Mouse (Mus musculus) MEL (cell line): Measurements from ENCODE around the gene Inppl1. TPM values are rescaled to one million over a fixed set of nuclear protein-coding genes. Genes with fewer than 3 reads are reported as not detected.

Source experiments
- DNase-seq: peaks from one replicate; pipeline ENCODE4 v3.0.0; 2011; ENCODE audit warnings: low read depth, low spot score
- H3K27ac ChIP-seq: 2 replicates; pipeline ENCODE4 v1.5.1; 2012; ENCODE audit warnings: low read depth, mild to moderate bottlenecking, control low read depth, low read length, moderate library complexity; ENCODE audit not compliant: control insufficient read depth
- H3K27me3 ChIP-seq, 2 experiments: fragments of 150-350 bp in 1 of 2; sonication (generic) in 1 of 2; 2 replicates each; pipeline ENCODE4 v1.6.1; 2012; ENCODE audit warnings: low read length in 2 of 2, mild to moderate bottlenecking in 2 of 2, improper control_type of control experiment in 1 of 2, moderate library complexity in 1 of 2; ENCODE audit not compliant: insufficient read depth in 2 of 2, control insufficient read depth in 1 of 2
- H3K36me3 ChIP-seq, 2 experiments: 2 replicates each; pipeline ENCODE4 v1.6.1; 2012 to 2014; ENCODE audit warnings: low read length in 2 of 2, improper control_type of control experiment in 1 of 2, inconsistent platforms in 1 of 2, mild to moderate bottlenecking in 1 of 2; ENCODE audit not compliant: insufficient read depth in 2 of 2, control insufficient read depth in 1 of 2
- H3K4me1 ChIP-seq, 2 experiments: fragments of 150-350 bp in 1 of 2; sonication (generic) in 1 of 2; 2 replicates each; pipeline ENCODE4 v1.6.1; 2012; ENCODE audit warnings: low read length in 2 of 2, improper control_type of control experiment in 1 of 2, mild to moderate bottlenecking in 1 of 2; ENCODE audit not compliant: insufficient read depth in 2 of 2, control insufficient read depth in 1 of 2
- H3K4me3 ChIP-seq, 2 experiments: fragments of 150-350 bp in 1 of 2; sonication (generic) in 1 of 2; 2 replicates each; pipeline ENCODE4 v1.5.1; 2012; ENCODE audit warnings: low read depth in 2 of 2, low read length in 2 of 2, mild to moderate bottlenecking in 2 of 2, moderate library complexity in 2 of 2, control low read depth in 1 of 2, improper control_type of control experiment in 1 of 2; ENCODE audit not compliant: control insufficient read depth in 1 of 2, insufficient read depth in 1 of 2
- H3K79me2 ChIP-seq: 2 replicates; pipeline ENCODE4 v1.6.1; 2012; ENCODE audit warnings: mild to moderate bottlenecking, low read length, moderate library complexity; ENCODE audit not compliant: control insufficient read depth, poor library complexity, insufficient read depth
- H3K9ac ChIP-seq: 2 replicates; pipeline ENCODE4 v1.6.1; 2012; ENCODE audit warnings: low read depth, mild to moderate bottlenecking, control low read depth, low read length, moderate library complexity; ENCODE audit not compliant: control insufficient read depth, poor library complexity, severe bottlenecking
- H3K9me3 ChIP-seq: fragments of 150-350 bp; sonication (generic); replicated peaks from 2 replicates; pipeline ENCODE4 v1.6.1; 2012; ENCODE audit warnings: mild to moderate bottlenecking, low read length, improper control_type of control experiment, moderate library complexity; ENCODE audit not compliant: insufficient read depth
- CHD1 ChIP-seq: IDR thresholded peaks from 2 replicates; pipeline ENCODE4 v1.6.1; 2012; ENCODE audit warnings: low read depth, mild to moderate bottlenecking, inconsistent platforms, low read length, improper control_type of control experiment
- CHD2 ChIP-seq: IDR thresholded peaks from 2 replicates; pipeline ENCODE4 v1.6.1; 2011; ENCODE audit warnings: low read length, improper control_type of control experiment
- CTCF ChIP-seq, 3 experiments: IDR thresholded peaks in 2 of 3; conservative IDR thresholded peaks in 1 of 3; 2 replicates each; pipeline ENCODE4 v1.5.1; 2011 to 2012; ENCODE audit warnings: low read length in 3 of 3, low read depth in 2 of 3, mild to moderate bottlenecking in 2 of 3, improper control_type of control experiment in 1 of 3, inconsistent platforms in 1 of 3, mixed read lengths in 1 of 3, moderate library complexity in 1 of 3; ENCODE audit not compliant: control insufficient read depth in 1 of 3, insufficient read depth in 1 of 3, poor library complexity in 1 of 3, severe bottlenecking in 1 of 3
- E2F4 ChIP-seq: IDR thresholded peaks from 2 replicates; pipeline ENCODE4 v1.6.1; 2011; ENCODE audit warnings: low read depth, low read length, improper control_type of control experiment, borderline replicate concordance
- ETS1 ChIP-seq: IDR thresholded peaks from 2 replicates; pipeline ENCODE4 v1.6.1; 2012; ENCODE audit warnings: low read depth, mild to moderate bottlenecking, inconsistent platforms, low read length, improper control_type of control experiment, moderate library complexity
- GABPA ChIP-seq: IDR thresholded peaks from 2 replicates; pipeline ENCODE4 v1.6.1; 2012; ENCODE audit warnings: low read depth, mild to moderate bottlenecking, inconsistent platforms, low read length, improper control_type of control experiment, moderate library complexity
- GATA1 ChIP-seq: IDR thresholded peaks from 2 replicates; pipeline ENCODE4 v1.6.1; 2011; ENCODE audit warnings: low read depth, low read length, improper control_type of control experiment
- HCFC1 ChIP-seq: IDR thresholded peaks from 2 replicates; pipeline ENCODE4 v1.6.1; 2012; ENCODE audit warnings: low read depth, mild to moderate bottlenecking, inconsistent platforms, low read length, improper control_type of control experiment, moderate library complexity
- JUND ChIP-seq: IDR thresholded peaks from 2 replicates; pipeline ENCODE4 v1.6.1; 2011; ENCODE audit warnings: low read depth, mild to moderate bottlenecking, improper control_type of control experiment, low read length
- KAT2A ChIP-seq: conservative IDR thresholded peaks from 2 replicates; pipeline ENCODE4 v1.6.1; 2012; ENCODE audit warnings: low read depth, low read length, improper control_type of control experiment, inconsistent platforms
- MEF2A ChIP-seq: IDR thresholded peaks from 2 replicates; pipeline ENCODE4 v1.6.1; 2014; ENCODE audit warnings: low read depth, mild to moderate bottlenecking, inconsistent platforms, low read length, improper control_type of control experiment; ENCODE audit not compliant: poor library complexity, insufficient replicate concordance, severe bottlenecking; ENCODE audit errors: extremely low read depth
- NRF1 ChIP-seq: IDR thresholded peaks from 2 replicates; pipeline ENCODE4 v1.6.1; 2014; ENCODE audit warnings: low read depth, mild to moderate bottlenecking, inconsistent platforms, low read length, improper control_type of control experiment, moderate library complexity; ENCODE audit not compliant: poor library complexity, insufficient read depth, severe bottlenecking
- POLR2A ChIP-seq, 2 experiments: IDR thresholded peaks; 2 replicates each; pipeline ENCODE4 v1.6.1; 2011 to 2012; ENCODE audit warnings: low read length in 2 of 2, mild to moderate bottlenecking in 2 of 2, control low read depth in 1 of 2, improper control_type of control experiment in 1 of 2, low read depth in 1 of 2, moderate library complexity in 1 of 2; ENCODE audit not compliant: control insufficient read depth in 1 of 2, insufficient read depth in 1 of 2, poor library complexity in 1 of 2
- POLR2AphosphoS5 ChIP-seq: IDR thresholded peaks from 2 replicates; pipeline ENCODE4 v1.6.1; 2012; ENCODE audit warnings: low read depth, borderline replicate concordance, mild to moderate bottlenecking, inconsistent platforms, low read length, moderate library complexity, mixed read lengths
- SMC3 ChIP-seq: IDR thresholded peaks from 2 replicates; pipeline ENCODE4 v1.6.1; 2011; ENCODE audit warnings: low read depth, low read length, improper control_type of control experiment
- TAL1 ChIP-seq: IDR thresholded peaks from 2 replicates; pipeline ENCODE4 v1.6.1; 2012; ENCODE audit warnings: mild to moderate bottlenecking, inconsistent platforms, low read length, moderate library complexity, mixed read lengths
- TCF12 ChIP-seq: IDR thresholded peaks from 2 replicates; pipeline ENCODE4 v1.6.1; 2014; ENCODE audit warnings: low read depth, mild to moderate bottlenecking, inconsistent platforms, low read length, improper control_type of control experiment, moderate library complexity
- UBTF ChIP-seq: IDR thresholded peaks from 2 replicates; pipeline ENCODE4 v1.6.1; 2012; ENCODE audit warnings: low read depth, mild to moderate bottlenecking, inconsistent platforms, low read length, improper control_type of control experiment, moderate library complexity, borderline replicate concordance; ENCODE audit not compliant: insufficient read depth
- ZKSCAN1 ChIP-seq: IDR thresholded peaks from 2 replicates; pipeline ENCODE4 v1.6.1; 2012; ENCODE audit warnings: low read depth, mild to moderate bottlenecking, inconsistent platforms, low read length, improper control_type of control experiment, moderate library complexity
- polyA plus RNA-seq, 2 experiments: library from polyadenylated mRNA; stranded (reverse) in 1 of 2; unstranded in 1 of 2; fragments of >175 nt in 1 of 2; fragments of >200 nt in 1 of 2; gene quantifications; 2 replicates each; pipeline versions ENCODE4 v1.2.1 to v1.2.4; 2012; ENCODE audit warnings: low replicate concordance in 2 of 2, low read depth in 1 of 2; ENCODE audit not compliant: insufficient read length in 2 of 2, insufficient read depth in 1 of 2, missing spikeins in 1 of 2
- total RNA-seq: library from RNA; depleted of rRNA; stranded (reverse); fragments of 300-350 nt; gene quantifications from 2 replicates; pipeline ENCODE4 v1.2.3, GENCODE M21; 2012

Gene Inppl1
- total and polyA plus RNA-seq, 3 experiments: 9.5 to 31.3 TPM; not detected in 1

- no peak overlapping the region for H3K27ac ChIP-seq
- H3K9ac ChIP-seq: no peak overlapping the region
- 0 out of 4 replicates have a peak, but pooled peaks cover 0 to 5% of the 10 kb centered on the region in 2 experiments for H3K4me1 ChIP-seq
- no peak overlapping the region for H3K4me3 ChIP-seq
- no peak for DNase-seq
- no peaks in the 10 kb centered on the region for H3K36me3 ChIP-seq
- peaks cover 3% of the 10 kb centered on the region; the same call in 1 of the 2 replicates for H3K79me2 ChIP-seq
- no peaks in the 10 kb centered on the region for H3K9me3 ChIP-seq
- no peaks in the 10 kb centered on the region for H3K27me3 ChIP-seq
- TF ChIP-seq POLR2AphosphoS5 (no peak), SMC3 (no peak), GABPA (no peak), CHD2 (no peak), GATA1 (no peak), TAL1 (no peak), NRF1 (no peak), CHD1 (no peak), HCFC1 (no peak), POLR2A (IDR thresholded peaks at IDR 0.05; ENCODE audit: control insufficient read depth in 1 of 2, insufficient read depth in 1 of 2, low read depth in 1 of 2, low read length in 2 of 2, poor library complexity in 1 of 2) (no peak), TCF12 (no peak)
These were observed 4.7 kb downstream of the Inppl1 start for GRCm38 (mm10) chr7:101833352-101833751.

GRCm38 (mm10) chr7:101832372-101832771 lies 5.7 kb downstream of the Inppl1 start:
- no peaks in the 10 kb centered on the region for H3K36me3 ChIP-seq
- H3K4me1 ChIP-seq: 0 out of 4 replicates have a peak, but pooled peaks cover 0 to 5% of the 10 kb centered on the region in 2 experiments
- H3K4me3 ChIP-seq: no peak overlapping the region
- no peak for DNase-seq
- no peaks in the 10 kb centered on the region for H3K27me3 ChIP-seq
- H3K79me2 ChIP-seq: peaks cover 3% of the 10 kb centered on the region; the same call in 1 of the 2 replicates
- TF ChIP-seq JUND: no peak
- TF ChIP-seq ETS1: no peak
- TF ChIP-seq MEF2A: no peak
- TF ChIP-seq POLR2AphosphoS5: no peak
- TF ChIP-seq KAT2A: no peak
- TF ChIP-seq ZKSCAN1: no peak
- TF ChIP-seq SMC3: no peak
- TF ChIP-seq E2F4: no peak
- no peak for TF ChIP-seq CTCF (IDR thresholded peaks at IDR 0.05 in 2 of 3, conservative IDR thresholded peaks at IDR 0.05 in 1 of 3; ENCODE audit: control insufficient read depth in 1 of 3, insufficient read depth in 1 of 3, low read depth in 2 of 3, low read length in 3 of 3, poor library complexity in 1 of 3, severe bottlenecking in 1 of 3)
- TF ChIP-seq NRF1: no peak
- no peak for TF ChIP-seq HCFC1
- TF ChIP-seq UBTF: no peak
- H3K9ac ChIP-seq: no peak overlapping the region
- H3K27ac ChIP-seq: no peak overlapping the region
- H3K9me3 ChIP-seq: no peaks in the 10 kb centered on the region
